7 mouse cellular contexts compared by ENCODE assay signal in the genomic region with DNA sequence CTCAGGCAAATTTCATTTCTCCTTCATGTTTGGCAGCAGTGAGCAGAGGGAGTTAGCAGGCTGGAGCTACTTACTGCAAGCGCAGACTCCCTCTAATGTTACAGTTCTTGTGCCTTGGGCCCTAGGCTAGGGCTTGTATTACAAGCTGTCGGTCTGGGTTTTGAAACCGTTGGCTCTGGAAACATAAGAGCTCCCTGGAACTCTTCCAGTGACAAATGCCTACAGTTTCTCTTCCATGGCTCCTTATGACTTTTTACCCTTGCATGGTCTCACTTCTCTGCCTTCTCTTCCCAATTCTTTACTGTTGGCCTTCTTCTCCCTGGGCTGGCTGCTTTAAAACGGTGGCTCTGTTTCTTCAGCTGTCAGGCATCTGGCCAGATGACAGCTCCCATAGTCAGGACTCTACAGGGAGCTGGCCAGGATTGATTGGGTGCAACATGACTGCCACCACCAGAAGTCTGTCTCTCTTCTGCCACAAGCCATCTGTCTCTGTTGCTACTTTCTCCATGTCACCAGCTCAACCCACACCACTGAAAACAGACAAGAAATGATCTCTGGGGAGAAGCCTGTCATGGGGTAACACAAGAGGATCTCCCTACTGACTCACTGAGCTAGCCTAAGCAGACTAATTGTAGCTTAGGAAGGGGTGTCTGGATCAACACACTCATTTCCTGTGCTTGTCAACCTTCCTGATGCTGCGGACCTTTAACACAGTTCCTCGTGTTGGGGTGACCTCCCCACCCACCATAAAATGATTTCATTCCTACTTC. TPM values are rescaled to one million over a fixed set of nuclear protein-coding genes. Genes with fewer than 3 reads are reported as not detected.
DNase-seq lines count a peak whose midpoint lies in the region; ATAC-seq lines count a peak whose summit lies in the region.

No protein-coding gene starts in this region.

- no peak for DNase-seq in kidney, adult 18-20 months
- DNase-seq in embryonic facial prominence, embryonic 14.5 days (ENCODE audit: low spot score), result peak; percentile 95
- peak; percentile 15 for DNase-seq in mesoderm, embryonic 11.5 days (ENCODE audit: low read depth, low spot score)
- no peak for DNase-seq in retina, embryonic 14.5 days (ENCODE audit: low spot score)
- no peak for DNase-seq in thymus, postnatal 14 days

- no peaks in the 10 kb centered on the region for H3K36me3 ChIP-seq in kidney, embryonic 16.5 days (ENCODE audit: insufficient read depth, low read length)
- no peaks in the 10 kb centered on the region for H3K36me3 ChIP-seq in embryonic facial prominence, embryonic 14.5 days (ENCODE audit: control insufficient read depth, insufficient read depth, low read length)
- H3K36me3 ChIP-seq in intestine, embryonic 16.5 days (ENCODE audit: control insufficient read depth, insufficient read depth, low read length), result no peaks in the 10 kb centered on the region

- ATAC-seq in kidney, embryonic 16.5 days (ENCODE audit: low FRiP score, low TSS enrichment), result peak; percentile 63; the same call in 1 of the 2 replicates
- peak; percentile 95 for ATAC-seq in embryonic facial prominence, embryonic 14.5 days (ENCODE audit: low read depth)
- ATAC-seq in intestine, embryonic 16.5 days, result no peak

- no peak overlapping the region for H3K4me3 ChIP-seq in kidney, embryonic 16.5 days (ENCODE audit: low read length)
- H3K4me3 ChIP-seq in embryonic facial prominence, embryonic 14.5 days (ENCODE audit: low read depth, low read length), result no peak overlapping the region
- no peak overlapping the region for H3K4me3 ChIP-seq in intestine, embryonic 16.5 days (ENCODE audit: low read length)

- H3K27me3 ChIP-seq in kidney, embryonic 16.5 days (ENCODE audit: insufficient read depth, low read length), result no peaks in the 10 kb centered on the region
- H3K27me3 ChIP-seq in embryonic facial prominence, embryonic 14.5 days (replicated peaks; ENCODE audit: control insufficient read depth, insufficient read depth, low read length), result no peaks in the 10 kb centered on the region
- H3K27me3 ChIP-seq in intestine, embryonic 16.5 days (replicated peaks; ENCODE audit: control insufficient read depth, insufficient read depth, low read length), result no peaks in the 10 kb centered on the region

- WGBS in kidney, embryonic 16.5 days, result 26% methylated on average over 6 of the region's 6 CpGs
- 31% methylated on average over 6 of the region's 6 CpGs for WGBS in embryonic facial prominence, embryonic 14.5 days
- 46% methylated on average over 6 of the region's 6 CpGs for WGBS in intestine, embryonic 16.5 days

- no peaks in the 10 kb centered on the region for H3K9me3 ChIP-seq in kidney, embryonic 16.5 days (ENCODE audit: low read length)
- H3K9me3 ChIP-seq in embryonic facial prominence, embryonic 14.5 days (ENCODE audit: control insufficient read depth, low read length), result no peaks in the 10 kb centered on the region
- no peaks in the 10 kb centered on the region for H3K9me3 ChIP-seq in intestine, embryonic 16.5 days (ENCODE audit: control insufficient read depth, low read length)

- no peak overlapping the region for H3K4me2 ChIP-seq in kidney, embryonic 16.5 days (replicated peaks; ENCODE audit: low read depth, low read length)
- H3K4me2 ChIP-seq in embryonic facial prominence, embryonic 14.5 days (ENCODE audit: low read depth, low read length), result peak overlapping the region; percentile 13; the same call in 1 of the 2 replicates
- H3K4me2 ChIP-seq in intestine, embryonic 16.5 days (ENCODE audit: low read depth, low read length), result no peak overlapping the region

- peaks cover 11% of the 10 kb centered on the region for H3K4me1 ChIP-seq in kidney, embryonic 16.5 days (ENCODE audit: insufficient read depth, low read length)
- H3K4me1 ChIP-seq in embryonic facial prominence, embryonic 14.5 days (ENCODE audit: control insufficient read depth, insufficient read depth, low read length), result peaks cover 12% of the 10 kb centered on the region; the same call in 1 of the 2 replicates
- H3K4me1 ChIP-seq in intestine, embryonic 16.5 days (ENCODE audit: control insufficient read depth, insufficient read depth, low read length), result peaks cover 8% of the 10 kb centered on the region; the same call in 1 of the 2 replicates

- no peak overlapping the region for H3K9ac ChIP-seq in kidney, embryonic 16.5 days (replicated peaks; ENCODE audit: low read length)
- no peak overlapping the region for H3K9ac ChIP-seq in embryonic facial prominence, embryonic 14.5 days (ENCODE audit: low read depth, low read length)
- no peak overlapping the region for H3K9ac ChIP-seq in intestine, embryonic 16.5 days (ENCODE audit: low read depth, low read length)

- peak overlapping the region; percentile 27; the same call in 1 of the 2 replicates for H3K27ac ChIP-seq in kidney, embryonic 16.5 days (ENCODE audit: low read length)
- peak overlapping the region; percentile 61 for H3K27ac ChIP-seq in embryonic facial prominence, embryonic 14.5 days (replicated peaks; ENCODE audit: low read depth, low read length)
- H3K27ac ChIP-seq in intestine, embryonic 16.5 days (ENCODE audit: low read length), result peak overlapping the region; percentile 37

RNA-seq across cellular contexts. Expression of a gene that starts 51.4 kb away (rescaled TPM):
- 156 and 186 TPM in 2 replicates for polyA plus RNA-seq in kidney, embryonic 16.5 days (2015; fragmentation: Nextera tagmentation; extraction: Ambion mirVana)
- 147 and 162 TPM in 2 replicates for polyA plus RNA-seq in embryonic facial prominence, embryonic 14.5 days (2014; fragmentation: Nextera tagmentation; extraction: Ambion mirVana)
- 136 and 144 TPM in 2 replicates for polyA plus RNA-seq in intestine, embryonic 16.5 days (2015; fragmentation: Nextera tagmentation; extraction: Ambion mirVana)

RNA-seq across cellular contexts. Expression of a gene that starts 51.8 kb away (rescaled TPM):
- 53.4 and 54.0 TPM in 2 replicates for polyA plus RNA-seq in kidney, embryonic 16.5 days (2015; fragmentation: Nextera tagmentation; extraction: Ambion mirVana)
- 32.9 and 35.8 TPM in 2 replicates for polyA plus RNA-seq in embryonic facial prominence, embryonic 14.5 days (2014; fragmentation: Nextera tagmentation; extraction: Ambion mirVana)
- 55.5 and 63.0 TPM in 2 replicates for polyA plus RNA-seq in intestine, embryonic 16.5 days (2015; fragmentation: Nextera tagmentation; extraction: Ambion mirVana)

Comparison
In these comparisons a context has a peak if more than half of its experiments do, and no peak if none do; other contexts are left out.
1. DNase-seq: peak in embryonic facial prominence, embryonic 14.5 days (single experiment) and mesoderm, embryonic 11.5 days (single experiment); none in kidney, adult 18-20 months (single experiment), retina, embryonic 14.5 days (single experiment) and thymus, postnatal 14 days (single experiment).
2. Peak in every context shown above with its lines, with median percentiles within 50 percentile points of each other: H3K27ac ChIP-seq.